Mouse (Mus musculus): ENCODE data around the gene Sept9. TPM values are rescaled to one million over a fixed set of nuclear protein-coding genes. Genes with fewer than 3 reads are reported as not detected.
A peak's percentile ranks its signal among the peaks of the same experiment; 100 is the strongest.
"Not testable (repeated sequence)": the region's sequence is repeated elsewhere in the genome, so short reads cannot be mapped to it uniquely, and the experiment has no call there.

The Sept9 gene
- total RNA-seq, 1 experiment from 2014 or later, result 171 TPM

DNA sequence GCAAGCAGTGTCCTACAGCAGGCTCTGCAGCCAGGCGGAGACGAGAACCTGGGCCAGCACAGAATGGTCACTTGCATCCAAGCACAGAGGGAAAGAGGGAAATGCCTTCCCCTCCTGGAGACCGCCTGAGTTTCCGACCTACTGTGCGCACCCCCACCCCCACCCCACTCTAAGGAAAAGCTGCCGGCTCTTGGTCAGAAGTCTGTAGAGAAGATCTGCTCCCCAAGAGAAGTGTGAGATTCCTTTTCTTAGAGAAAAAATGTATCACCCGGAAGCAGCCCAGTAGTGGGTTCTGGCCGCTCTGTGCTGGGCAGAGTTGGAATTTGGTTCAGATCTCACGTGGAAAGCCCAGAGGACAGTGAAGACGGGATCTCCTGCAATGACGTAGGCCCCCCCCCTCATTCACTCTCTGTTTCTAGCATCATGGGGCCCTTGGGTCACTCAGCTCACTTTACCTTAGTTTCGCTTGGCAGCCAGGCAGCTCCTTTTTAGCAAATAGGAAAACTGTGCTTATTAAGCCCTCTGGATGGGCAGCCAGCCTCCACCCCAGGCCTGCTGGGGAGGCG, 133.8 kb downstream of the Sept9 start:
- no peak for ATAC-seq (replicated peaks in 1 of 2; ENCODE audit: insufficient read depth in 1 of 2, low FRiP score in 2 of 2, low TSS enrichment in 1 of 2, low read depth in 1 of 2, poor library complexity in 2 of 2, severe bottlenecking in 2 of 2)

GRCm38 (mm10) chr11:117334101-117334500, 134.6 kb downstream of the Sept9 start:
- ATAC-seq (replicated peaks in 1 of 2; ENCODE audit: insufficient read depth in 1 of 2, low FRiP score in 2 of 2, low TSS enrichment in 1 of 2, low read depth in 1 of 2, poor library complexity in 2 of 2, severe bottlenecking in 2 of 2), result peak; percentile 23 to 58; a peak in 3 of 4 replicates

GRCm38 (mm10) chr11:117335146-117335545, 135.7 kb downstream of the Sept9 start:
- ATAC-seq (replicated peaks in 1 of 2; ENCODE audit: insufficient read depth in 1 of 2, low FRiP score in 2 of 2, low TSS enrichment in 1 of 2, low read depth in 1 of 2, poor library complexity in 2 of 2, severe bottlenecking in 2 of 2), result no peak

DNA sequence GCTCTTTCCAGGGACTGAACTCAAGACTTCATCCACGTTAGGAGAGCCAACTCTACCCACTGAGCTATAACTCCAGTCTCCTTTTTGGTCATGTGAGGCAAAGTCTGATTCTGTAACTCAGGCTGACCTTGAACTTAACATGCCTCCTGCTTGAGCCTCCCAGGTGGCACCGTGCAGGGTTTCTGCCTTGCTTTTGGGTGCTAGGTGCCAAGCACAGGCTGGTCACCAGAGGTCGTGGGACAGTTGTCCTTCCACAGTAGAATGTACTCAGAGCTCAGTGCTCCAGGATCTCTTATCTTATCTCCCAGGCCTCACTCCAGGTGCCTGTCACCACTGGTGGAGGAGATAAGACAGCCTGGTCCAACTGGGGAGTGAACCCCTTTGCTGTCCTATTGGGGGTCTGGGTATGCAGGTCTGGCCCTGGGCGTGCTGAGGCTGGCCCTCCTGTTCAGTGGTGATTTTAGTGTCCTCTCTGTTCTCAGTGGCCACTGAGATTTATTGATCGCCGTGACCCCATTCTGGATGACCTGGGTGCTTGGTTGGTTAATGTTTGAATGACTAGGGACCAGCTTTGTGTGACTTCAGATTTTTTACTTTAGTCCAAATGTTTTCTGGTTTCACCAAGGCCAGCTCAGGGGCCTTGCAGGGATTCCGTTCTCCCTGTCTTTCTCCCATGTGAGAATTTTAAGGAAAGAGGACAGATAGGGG, 136.8 kb downstream of the Sept9 start:
- ATAC-seq (replicated peaks in 1 of 2; ENCODE audit: insufficient read depth in 1 of 2, low FRiP score in 2 of 2, low TSS enrichment in 1 of 2, low read depth in 1 of 2, poor library complexity in 2 of 2, severe bottlenecking in 2 of 2), result no peak

DNA sequence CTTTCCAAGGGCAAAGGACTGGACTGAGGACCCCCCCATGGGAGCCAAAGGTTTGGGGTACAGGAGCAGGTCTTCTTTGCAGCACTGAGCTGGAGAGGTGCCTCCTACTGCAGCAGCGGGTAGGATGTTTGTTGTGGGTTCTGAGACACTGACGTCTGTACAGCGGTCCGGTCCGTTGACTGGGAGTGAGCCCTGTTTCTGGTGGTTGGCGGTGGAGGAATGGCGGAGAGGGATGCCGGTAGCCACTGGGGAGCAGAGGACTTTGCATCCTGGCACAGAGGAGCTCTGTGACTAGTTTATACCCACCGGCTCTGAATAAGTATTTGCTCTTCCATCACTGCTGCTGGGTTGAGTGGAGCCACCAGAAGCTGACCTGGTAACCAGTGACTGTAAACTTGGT, 138.3 kb downstream of the Sept9 start:
- no peak for ATAC-seq (replicated peaks in 1 of 2; ENCODE audit: insufficient read depth in 1 of 2, low FRiP score in 2 of 2, low TSS enrichment in 1 of 2, low read depth in 1 of 2, poor library complexity in 2 of 2, severe bottlenecking in 2 of 2)

DNA sequence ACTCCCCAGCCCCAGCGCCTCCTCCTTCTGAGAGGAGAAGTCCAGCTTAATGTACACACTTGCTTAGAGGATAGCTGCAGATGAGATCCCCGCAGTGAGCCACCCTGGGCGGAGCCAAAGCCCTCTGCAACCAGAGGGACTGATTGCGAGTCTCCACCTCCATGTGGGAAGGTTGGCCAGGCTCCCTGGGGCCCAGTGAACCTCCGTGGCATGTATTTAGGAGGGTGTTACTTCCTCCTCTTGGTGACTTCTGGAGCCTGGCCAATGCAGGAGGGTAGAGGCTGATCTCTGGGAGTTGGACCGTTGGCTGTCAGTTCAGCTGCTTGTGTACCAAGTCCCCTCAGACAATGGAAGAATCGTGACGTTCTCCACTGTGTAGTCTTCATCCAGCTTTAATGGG, 139.0 kb downstream of the Sept9 start:
- peak; percentile 84 to 92 for ATAC-seq (replicated peaks in 1 of 2; ENCODE audit: insufficient read depth in 1 of 2, low FRiP score in 2 of 2, low TSS enrichment in 1 of 2, low read depth in 1 of 2, poor library complexity in 2 of 2, severe bottlenecking in 2 of 2)

DNA sequence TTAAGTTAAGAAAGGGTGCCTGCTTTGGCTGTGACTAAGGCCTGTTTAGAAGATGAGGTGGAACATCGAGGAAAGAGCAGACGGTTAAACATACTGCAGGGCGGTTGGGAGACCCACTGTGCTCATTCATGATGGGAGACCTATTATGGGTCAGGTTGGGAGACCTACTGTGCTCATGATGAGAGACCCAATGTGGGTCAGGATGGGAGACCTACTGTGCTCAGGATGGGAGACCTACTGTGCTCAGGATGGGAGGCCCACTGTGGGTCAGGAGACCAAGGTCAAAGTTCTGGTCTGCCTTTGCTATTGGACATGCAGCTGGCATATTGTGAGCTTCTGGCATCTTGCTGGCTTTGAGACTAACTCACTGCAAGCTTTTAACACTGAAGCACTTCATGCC, 139.6 kb downstream of the Sept9 start:
- ATAC-seq (replicated peaks in 1 of 2; ENCODE audit: insufficient read depth in 1 of 2, low FRiP score in 2 of 2, low TSS enrichment in 1 of 2, low read depth in 1 of 2, poor library complexity in 2 of 2, severe bottlenecking in 2 of 2), result no peak

GRCm38 (mm10) chr11:117341218-117341617, 141.8 kb downstream of the Sept9 start:
- no peak for ATAC-seq (replicated peaks in 1 of 2; ENCODE audit: insufficient read depth in 1 of 2, low FRiP score in 2 of 2, low TSS enrichment in 1 of 2, low read depth in 1 of 2, poor library complexity in 2 of 2, severe bottlenecking in 2 of 2)

- ATAC-seq (replicated peaks in 1 of 2; ENCODE audit: insufficient read depth in 1 of 2, low FRiP score in 2 of 2, low TSS enrichment in 1 of 2, low read depth in 1 of 2, poor library complexity in 2 of 2, severe bottlenecking in 2 of 2), result no peak
These were observed 142.6 kb downstream of the Sept9 start for GRCm38 (mm10) chr11:117342076-117342475.

DNA sequence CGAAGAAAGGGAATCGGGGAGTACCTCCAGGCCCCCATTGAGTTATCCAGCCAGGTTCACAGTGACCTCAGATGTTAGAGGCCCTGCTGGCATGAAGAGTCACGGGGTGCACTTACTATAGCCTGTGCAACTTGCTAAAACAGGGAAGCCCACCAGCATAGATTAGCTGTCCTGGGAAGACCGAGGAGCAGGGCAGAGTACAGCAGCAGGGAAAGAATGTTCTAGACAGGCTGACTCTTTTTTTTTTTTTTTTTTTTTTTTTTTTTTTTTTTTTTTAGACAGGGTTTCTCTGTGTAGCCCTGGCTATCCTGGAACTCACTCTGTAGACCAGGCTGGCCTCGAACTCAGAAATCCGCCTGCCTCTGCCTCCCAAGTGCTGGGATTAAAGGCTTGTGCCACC, 143.0 kb downstream of the Sept9 start:
- not testable (repeated sequence) for ATAC-seq (replicated peaks in 1 of 2; ENCODE audit: insufficient read depth in 1 of 2, low FRiP score in 2 of 2, low TSS enrichment in 1 of 2, low read depth in 1 of 2, poor library complexity in 2 of 2, severe bottlenecking in 2 of 2)

GRCm38 (mm10) chr11:117343800-117344199, 144.3 kb downstream of the Sept9 start:
- no peak for ATAC-seq (replicated peaks in 1 of 2; ENCODE audit: insufficient read depth in 1 of 2, low FRiP score in 2 of 2, low TSS enrichment in 1 of 2, low read depth in 1 of 2, poor library complexity in 2 of 2, severe bottlenecking in 2 of 2)

DNA sequence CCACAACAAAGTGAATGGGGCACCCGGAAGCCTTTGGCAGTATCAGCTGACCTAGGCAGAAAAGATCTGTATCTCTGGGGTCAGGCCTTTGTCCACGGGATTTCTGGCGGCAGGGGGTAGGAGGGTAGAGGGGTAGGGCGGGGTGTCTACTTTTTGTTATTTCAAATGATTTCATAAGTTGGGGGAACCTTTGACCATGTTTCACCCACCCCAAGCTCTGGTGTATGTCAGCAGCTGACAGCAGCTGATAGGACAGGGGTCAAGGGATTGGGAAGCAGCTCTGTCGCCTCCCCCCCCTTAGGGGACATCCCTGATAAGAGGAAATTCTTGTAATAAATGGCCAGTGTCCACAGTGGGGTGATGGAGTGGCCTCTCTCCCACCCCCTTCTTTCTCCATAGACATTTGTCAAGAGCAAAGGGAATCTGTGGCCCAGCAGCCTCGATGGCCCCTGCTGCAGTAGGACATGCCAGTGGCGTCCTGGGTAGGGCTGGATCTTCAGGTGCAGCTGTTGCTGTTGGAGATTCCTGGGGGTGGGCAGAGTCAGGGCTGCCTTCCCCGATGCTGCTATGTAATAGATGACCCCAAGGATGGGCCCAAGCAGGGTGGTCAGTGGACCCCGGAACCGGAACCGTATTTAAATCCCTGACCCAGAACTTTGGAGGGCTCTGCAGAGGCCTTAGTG, 145.0 kb downstream of the Sept9 start:
- no peak for ATAC-seq (replicated peaks in 1 of 2; ENCODE audit: insufficient read depth in 1 of 2, low FRiP score in 2 of 2, low TSS enrichment in 1 of 2, low read depth in 1 of 2, poor library complexity in 2 of 2, severe bottlenecking in 2 of 2)

DNA sequence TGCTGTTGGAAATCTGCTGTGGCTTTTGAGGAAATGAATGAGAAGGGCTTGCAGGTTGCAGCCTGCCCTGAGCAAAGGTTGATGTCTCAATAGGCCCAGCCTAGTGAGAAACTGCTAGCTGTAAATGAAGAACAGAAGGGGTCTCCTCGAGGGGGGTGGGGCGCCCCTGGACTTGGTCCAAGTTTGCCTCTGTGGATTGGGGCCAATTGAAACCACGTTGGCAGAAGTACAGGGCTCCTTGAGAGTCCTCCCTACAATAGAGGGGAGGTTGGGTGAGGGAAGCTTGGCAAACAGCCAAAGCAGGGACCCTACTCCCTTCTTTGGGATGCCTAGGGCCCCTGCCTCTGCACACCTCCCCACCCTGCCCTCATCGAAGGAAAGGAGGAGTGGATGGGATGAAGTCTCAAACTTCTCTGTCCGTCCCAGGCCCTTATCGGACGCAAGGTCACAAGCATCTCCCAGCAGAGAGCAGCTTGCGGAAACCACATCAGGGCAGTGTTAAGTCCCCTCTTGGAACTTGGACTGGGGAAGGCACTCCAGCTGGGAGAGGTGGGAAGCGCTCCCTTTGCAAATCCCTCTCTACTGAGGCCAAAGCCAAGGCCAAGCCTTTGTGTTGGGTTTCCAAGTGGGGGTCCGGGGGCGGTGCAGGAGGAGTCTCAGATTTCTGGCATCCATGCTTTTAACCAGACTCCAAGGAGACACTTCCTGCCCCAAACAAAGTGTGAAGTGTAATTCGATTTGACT, 145.7 kb downstream of the Sept9 start:
- no peak for ATAC-seq (replicated peaks in 1 of 2; ENCODE audit: insufficient read depth in 1 of 2, low FRiP score in 2 of 2, low TSS enrichment in 1 of 2, low read depth in 1 of 2, poor library complexity in 2 of 2, severe bottlenecking in 2 of 2)

- ATAC-seq (replicated peaks in 1 of 2; ENCODE audit: insufficient read depth in 1 of 2, low FRiP score in 2 of 2, low TSS enrichment in 1 of 2, low read depth in 1 of 2, poor library complexity in 2 of 2, severe bottlenecking in 2 of 2), result no peak
These were observed 147.8 kb downstream of the Sept9 start for GRCm38 (mm10) chr11:117347256-117347655.

DNA sequence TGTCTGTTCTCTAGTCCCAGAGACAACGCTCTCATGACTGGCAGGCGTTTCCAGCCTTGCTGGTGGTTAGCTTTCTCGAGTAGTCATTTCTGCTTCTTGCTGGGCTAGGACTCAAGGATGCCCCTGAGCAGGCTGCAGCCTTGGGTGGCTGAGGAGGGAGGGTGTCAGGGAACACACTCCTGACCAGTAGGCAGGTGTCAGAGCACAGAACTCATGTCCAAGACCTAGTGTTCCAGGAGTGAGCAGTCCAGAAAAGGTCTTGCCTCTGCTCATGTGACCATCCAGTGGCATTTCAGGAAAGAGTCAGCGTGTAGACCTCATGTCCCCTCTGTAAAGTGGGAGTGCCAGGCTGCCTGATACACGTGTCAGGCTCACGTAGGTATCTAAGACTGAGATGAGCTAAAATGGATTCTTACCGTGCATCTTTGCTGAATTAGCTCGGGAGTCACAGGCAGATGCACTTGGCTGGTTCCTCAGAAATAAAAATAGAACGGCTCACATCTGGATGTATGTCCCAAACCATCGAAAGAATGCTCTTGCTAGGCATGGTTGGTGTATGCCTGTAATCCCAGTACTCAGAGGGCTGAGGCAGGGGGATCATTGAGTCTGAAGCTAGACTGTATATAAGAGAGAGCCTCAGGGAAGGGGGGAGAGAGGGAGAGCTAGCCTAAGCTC, 149.1 kb downstream of the Sept9 start:
- no peak for ATAC-seq (replicated peaks in 1 of 2; ENCODE audit: insufficient read depth in 1 of 2, low FRiP score in 2 of 2, low TSS enrichment in 1 of 2, low read depth in 1 of 2, poor library complexity in 2 of 2, severe bottlenecking in 2 of 2)

DNA sequence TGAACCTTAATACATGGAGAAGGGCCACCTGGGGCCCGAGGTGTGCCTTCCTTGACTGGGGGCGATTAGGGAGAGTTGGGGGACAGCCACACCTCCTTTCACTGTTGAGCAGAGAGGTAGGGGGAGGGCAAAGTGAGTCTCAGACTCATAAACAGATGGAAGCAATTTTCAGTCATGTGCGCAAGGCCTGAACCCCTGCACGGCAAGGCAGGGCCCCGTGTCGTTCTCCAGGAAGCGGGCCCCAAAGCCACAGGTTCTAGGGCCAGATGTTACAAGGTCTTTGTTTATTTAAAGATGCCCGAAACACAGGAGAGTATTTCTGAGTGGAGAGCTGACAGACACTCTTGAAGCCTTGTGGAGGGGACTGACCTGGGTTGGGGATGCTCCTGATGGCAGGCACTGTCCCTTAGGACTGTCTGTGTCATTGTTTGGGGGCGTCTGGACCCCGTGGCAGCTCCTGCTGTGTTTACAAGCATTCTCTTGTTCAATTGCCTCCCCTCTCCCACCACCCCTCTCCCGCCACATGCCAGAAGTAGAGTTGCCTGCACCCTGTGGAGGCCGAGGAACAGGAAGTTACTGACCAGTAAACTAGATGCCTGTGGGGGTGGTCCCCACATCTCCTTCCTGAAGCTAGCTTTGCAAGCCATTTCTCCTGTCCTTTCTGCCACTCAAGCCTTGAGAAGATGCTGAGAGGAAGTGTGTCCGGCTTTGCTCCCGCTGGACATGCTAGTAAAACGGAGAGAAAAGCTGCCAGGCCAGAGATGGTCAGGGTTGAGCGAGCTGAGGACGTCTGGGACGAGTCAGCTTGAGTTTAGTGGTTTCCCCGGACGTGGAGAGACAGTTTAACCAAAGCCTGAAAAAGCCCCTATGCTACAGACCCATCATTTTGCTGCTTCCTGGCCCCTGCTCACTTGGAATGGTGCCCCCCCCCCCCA, 150.2 kb downstream of the Sept9 start:
- peak; percentile 47 to 53 for ATAC-seq (replicated peaks in 1 of 2; ENCODE audit: insufficient read depth in 1 of 2, low FRiP score in 2 of 2, low TSS enrichment in 1 of 2, low read depth in 1 of 2, poor library complexity in 2 of 2, severe bottlenecking in 2 of 2)

Data from hematopoietic stem cell, adult 5-6 weeks (primary cell).